Mouse (Mus musculus) midbrain, embryonic 16.5 days (tissue): ENCODE data around the gene Hist1h1b. TPM values are rescaled to one million over a fixed set of nuclear protein-coding genes. Genes with fewer than 3 reads are reported as not detected.
A peak's percentile ranks its signal among the peaks of the same experiment; 100 is the strongest.
"Not testable (repeated sequence)": the region's sequence is repeated elsewhere in the genome, so short reads cannot be mapped to it uniquely, and the experiment has no call there.

Experiments
- ATAC-seq: fragments of 200-750 bp; cut with Nextera tagmentation; 2 replicates; pipeline ENCODE4 v1.8.0; 2017; ENCODE audit warnings: moderate TSS enrichment
- H3K27ac ChIP-seq: fragments of 300-500 bp; sonication (generic); 2 replicates; pipeline ENCODE4 v1.5.1; 2014; ENCODE audit warnings: mild to moderate bottlenecking, low read length, mixed read lengths
- H3K27me3 ChIP-seq: fragments of 300-500 bp; sonication (generic); 2 replicates; pipeline ENCODE4 v1.6.1; 2014; ENCODE audit warnings: low read depth, low read length, mixed read lengths; ENCODE audit not compliant: control insufficient read depth, insufficient read depth
- H3K36me3 ChIP-seq: fragments of 300-500 bp; sonication (generic); 2 replicates; pipeline ENCODE4 v1.6.1; 2014; ENCODE audit warnings: mild to moderate bottlenecking, low read length, moderate library complexity, mixed read lengths; ENCODE audit not compliant: control insufficient read depth, insufficient read depth
- H3K4me1 ChIP-seq: fragments of 300-500 bp; sonication (generic); 2 replicates; pipeline ENCODE4 v1.6.1; 2014; ENCODE audit warnings: mild to moderate bottlenecking, low read length, mixed read lengths; ENCODE audit not compliant: control insufficient read depth, insufficient read depth
- H3K4me2 ChIP-seq: fragments of 300-500 bp; sonication (generic); 2 replicates; pipeline ENCODE4 v1.6.1; 2014; ENCODE audit warnings: mild to moderate bottlenecking, low read length, mixed read lengths
- H3K4me3 ChIP-seq: fragments of 300-500 bp; sonication (generic); 2 replicates; pipeline ENCODE4 v1.5.1; 2014; ENCODE audit warnings: low read depth, mild to moderate bottlenecking, low read length, moderate library complexity, mixed read lengths
- H3K9ac ChIP-seq: fragments of 300-500 bp; sonication (generic); 2 replicates; pipeline ENCODE4 v1.6.1; 2014; ENCODE audit warnings: low read depth, low read length, mixed read lengths
- H3K9me3 ChIP-seq: fragments of 300-500 bp; sonication (generic); replicated peaks from 2 replicates; pipeline ENCODE4 v1.6.1; 2014; ENCODE audit warnings: mild to moderate bottlenecking, low read length, mixed read lengths; ENCODE audit not compliant: control insufficient read depth, poor library complexity, severe bottlenecking
- WGBS: fragments of 180-500 bp; shearing (Covaris S2); extraction: QIAGEN DNeasy Blood & Tissue Kit; methylation state at CpG from one replicate; pipeline ENCODE4 v1.1.7; 2014; 5-methylcytosine and 5-hydroxymethylcytosine counted together
- polyA plus RNA-seq: library from polyadenylated mRNA; unstranded; fragments of >200 nt; fragmentation: Nextera tagmentation; extraction: Ambion mirVana; gene quantifications from 2 replicates; pipeline ENCODE4 v1.2.1, GENCODE M21; 2015

The Hist1h1b gene
- polyA plus RNA-seq, 1 experiment from 2014 or later, result 0.69 TPM

GRCm38 (mm10) chr13:21783734-21784161 lies 3.3 kb upstream of the Hist1h1b start:
- Histone ChIP-seq H3K36me3 (no peaks in the 10 kb centered on the region), H3K4me2 (peak overlapping the region; percentile 87), H3K9me3 (no peaks in the 10 kb centered on the region), H3K27me3 (no peaks in the 10 kb centered on the region; the same call in 1 of the 2 replicates), H3K27ac (0 out of 2 replicates have a peak overlapping the region, but pooled peaks have one; percentile 2), H3K4me3 (peak overlapping the region; percentile 37), H3K4me1 (peaks cover 31% of the 10 kb centered on the region), H3K9ac (no peak overlapping the region)
- 2% methylated on average over 9 of the region's 9 CpGs for WGBS
- ATAC-seq, result no peak

DNA sequence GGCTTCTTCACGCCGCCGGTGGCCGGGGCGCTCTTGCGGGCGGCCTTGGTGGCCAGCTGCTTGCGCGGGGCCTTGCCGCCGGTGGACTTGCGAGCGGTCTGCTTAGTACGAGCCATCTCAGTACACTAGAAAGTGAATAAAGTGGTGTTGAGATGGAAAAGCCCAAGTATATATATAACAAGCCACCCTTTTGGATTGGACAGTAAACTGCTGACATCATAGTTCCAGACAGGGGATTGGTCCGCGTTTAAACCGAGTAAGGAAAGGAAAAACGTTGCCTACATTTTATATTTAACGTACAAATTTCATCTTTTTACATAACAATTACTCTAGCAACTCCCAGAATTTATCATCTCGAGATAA lies 2.8 kb upstream of the Hist1h1b start, which contains the start of gene Hist1h3i:
Gene Hist1h3i (minus strand): TSS at position 116 of the 363 bp plus-strand sequence.
- 0% methylated on average over 13 of the region's 20 CpGs for WGBS
- no peaks in the 10 kb centered on the region; the same call in 1 of the 2 replicates for H3K27me3 ChIP-seq
- H3K4me2 ChIP-seq, result peak within 1 kb of the TSS; percentile 87
- H3K9me3 ChIP-seq, result no peaks in the 10 kb centered on the region
- H3K9ac ChIP-seq, result peak within 1 kb of the TSS; percentile 64
- peak; percentile 79 for ATAC-seq
- H3K4me1 ChIP-seq, result peaks cover 30% of the 10 kb centered on the region
- peak within 1 kb of the TSS; percentile 69; the same call in 1 of the 2 replicates for H3K27ac ChIP-seq
- peak within 1 kb of the TSS; percentile 41 for H3K4me3 ChIP-seq
- H3K36me3 ChIP-seq, result no peaks in the 10 kb centered on the region

GRCm38 (mm10) chr13:21782361-21783254 lies 2.2 kb upstream of the Hist1h1b start:
- H3K27ac ChIP-seq, result peak overlapping the region; percentile 69; the same call in 1 of the 2 replicates
- H3K27me3 ChIP-seq, result not testable (repeated sequence)

DNA sequence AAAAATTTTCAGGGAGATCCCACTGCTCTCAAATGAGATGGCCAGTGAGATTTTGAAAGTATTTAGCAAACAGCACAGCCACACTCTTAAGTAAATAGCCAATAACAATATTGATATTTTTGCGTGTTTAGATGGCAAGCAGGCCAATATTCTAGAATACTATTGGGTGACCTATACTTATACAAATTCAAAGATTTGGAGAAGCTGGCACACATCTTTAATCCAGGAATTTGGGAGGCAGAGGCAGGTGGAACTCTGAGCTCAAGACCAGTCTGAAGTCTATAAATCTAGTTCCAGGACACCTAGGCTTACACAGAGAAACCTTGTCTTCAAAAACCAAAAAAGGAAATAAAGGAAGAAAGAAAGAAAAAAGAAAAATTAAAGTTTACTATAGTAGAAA lies 1.2 kb upstream of the Hist1h1b start:
- ATAC-seq, result no peak
- Histone ChIP-seq H3K4me1 (peaks cover 26% of the 10 kb centered on the region), H3K4me3 (no peak overlapping the region), H3K36me3 (no peaks in the 10 kb centered on the region), H3K4me2 (no peak overlapping the region), H3K27me3 (no peaks in the 10 kb centered on the region; the same call in 1 of the 2 replicates), H3K27ac (no peak overlapping the region), H3K9me3 (no peaks in the 10 kb centered on the region), H3K9ac (no peak overlapping the region)
- WGBS, result 98% methylated on average over 1 of the region's 1 CpGs

More at GRCm38 (mm10) chr13:21782361-21783254, 2.2 kb upstream of the Hist1h1b start:
- Histone ChIP-seq H3K4me2 (peak overlapping the region; percentile 87), H3K4me3 (peak overlapping the region; percentile 41), H3K9ac (peak overlapping the region; percentile 64), H3K4me1 (peaks cover 26% of the 10 kb centered on the region)
- H3K36me3 ChIP-seq, ATAC-seq, H3K9me3 ChIP-seq: not testable (repeated sequence)
- under 1% methylated on average over 12 of the region's 35 CpGs for WGBS

- H3K4me3 ChIP-seq, result no peak overlapping the region
- no peak overlapping the region for H3K27ac ChIP-seq
Measured at GRCm38 (mm10) chr13:21781021-21781555, 663 bp upstream of the Hist1h1b start.

DNA sequence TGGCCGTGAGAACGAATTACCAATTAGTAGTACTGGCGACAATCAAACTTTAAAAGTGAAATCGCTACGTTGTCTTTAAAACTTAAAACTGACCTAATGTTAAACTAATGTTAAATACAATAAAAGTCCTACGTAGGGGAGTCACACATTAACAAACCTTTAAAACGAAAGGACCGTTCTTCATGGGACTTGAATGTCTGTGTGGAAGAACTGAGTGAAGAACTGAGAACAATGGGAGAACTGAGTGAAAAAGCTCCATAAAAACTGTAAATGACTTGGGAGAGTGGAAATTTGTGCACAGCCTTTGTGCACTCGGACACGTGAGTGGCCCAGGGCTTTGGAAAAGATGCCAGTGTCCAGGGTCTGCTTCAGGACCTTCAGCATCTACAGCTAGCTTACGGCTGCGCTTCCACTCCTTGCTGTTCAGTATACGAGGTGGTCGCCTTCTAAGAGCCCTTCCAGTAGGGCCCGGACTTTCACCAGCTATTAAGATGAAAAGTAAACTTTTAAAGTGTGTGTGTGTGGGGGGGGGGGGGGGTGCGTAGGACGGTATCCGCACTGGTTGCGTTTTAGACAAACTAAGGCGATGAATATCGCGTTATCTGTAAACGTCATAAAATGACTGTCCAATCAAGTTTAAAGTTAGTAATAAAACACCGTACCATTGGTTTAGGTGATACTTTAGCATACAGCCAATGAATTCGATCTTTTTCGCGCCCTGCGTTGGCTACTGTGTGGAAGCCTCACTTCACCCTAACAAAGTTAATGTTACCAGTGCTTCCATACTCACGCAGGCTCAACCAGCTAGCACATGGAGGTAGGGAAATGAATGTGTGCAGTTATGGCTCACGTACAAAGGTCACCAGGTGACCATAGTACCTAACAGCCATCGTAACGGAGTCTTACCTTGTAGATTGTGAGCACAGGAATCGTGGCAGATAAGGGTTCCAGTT lies 1.3 kb downstream of the Hist1h1b start:
- WGBS, result 5% methylated on average over 33 of the region's 33 CpGs
- Histone ChIP-seq H3K4me2 (peak overlapping the region; percentile 88), H3K36me3 (no peaks in the 10 kb centered on the region), H3K9ac (peak overlapping the region; percentile 58), H3K27ac (peak overlapping the region; percentile 76), H3K9me3 (no peaks in the 10 kb centered on the region), H3K4me1 (peaks cover 20% of the 10 kb centered on the region), H3K4me3 (peak overlapping the region; percentile 42), H3K27me3 (no peaks in the 10 kb centered on the region; the same call in 1 of the 2 replicates)
- peak; percentile 96 for ATAC-seq

More at GRCm38 (mm10) chr13:21781021-21781555, 663 bp upstream of the Hist1h1b start:
- no peaks in the 10 kb centered on the region for H3K36me3 ChIP-seq
- no peaks in the 10 kb centered on the region for H3K9me3 ChIP-seq
- H3K4me2 ChIP-seq, result peak overlapping the region; percentile 84; the same call in 1 of the 2 replicates
- no peak overlapping the region for H3K9ac ChIP-seq
- no peak for ATAC-seq
- H3K4me1 ChIP-seq, result peaks cover 22% of the 10 kb centered on the region
- WGBS, result 44% methylated on average over 6 of the region's 6 CpGs
- no peaks in the 10 kb centered on the region; the same call in 1 of the 2 replicates for H3K27me3 ChIP-seq

DNA sequence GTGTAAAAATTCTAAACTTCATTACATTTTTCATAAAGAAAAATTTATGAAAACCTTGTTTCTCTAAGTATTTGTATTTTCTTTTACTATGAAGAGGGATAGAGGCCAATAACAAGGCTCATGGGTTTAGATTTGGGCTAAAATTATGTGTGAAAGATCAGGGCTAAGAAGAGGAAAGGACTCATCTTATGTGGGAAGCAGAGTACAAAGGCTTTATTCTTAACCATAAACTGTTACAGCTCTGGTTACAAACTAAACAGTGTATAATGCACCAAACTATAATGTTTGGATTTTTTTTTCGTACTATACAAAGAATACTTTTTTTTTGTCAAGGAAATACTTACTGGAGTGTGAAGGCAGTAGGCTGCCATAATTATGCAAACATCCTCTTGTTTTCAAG lies 24.7 kb downstream of the Hist1h1b start:
- Histone ChIP-seq H3K27ac (no peak overlapping the region), H3K9ac (no peak overlapping the region), H3K4me2 (no peak overlapping the region), H3K36me3 (no peaks in the 10 kb centered on the region), H3K4me1 (peaks cover 12% of the 10 kb centered on the region), H3K27me3 (no peaks in the 10 kb centered on the region), H3K9me3 (no peaks in the 10 kb centered on the region), H3K4me3 (no peak overlapping the region)
- ATAC-seq, result no peak
- WGBS, result 71% methylated on average over 1 of the region's 1 CpGs

DNA sequence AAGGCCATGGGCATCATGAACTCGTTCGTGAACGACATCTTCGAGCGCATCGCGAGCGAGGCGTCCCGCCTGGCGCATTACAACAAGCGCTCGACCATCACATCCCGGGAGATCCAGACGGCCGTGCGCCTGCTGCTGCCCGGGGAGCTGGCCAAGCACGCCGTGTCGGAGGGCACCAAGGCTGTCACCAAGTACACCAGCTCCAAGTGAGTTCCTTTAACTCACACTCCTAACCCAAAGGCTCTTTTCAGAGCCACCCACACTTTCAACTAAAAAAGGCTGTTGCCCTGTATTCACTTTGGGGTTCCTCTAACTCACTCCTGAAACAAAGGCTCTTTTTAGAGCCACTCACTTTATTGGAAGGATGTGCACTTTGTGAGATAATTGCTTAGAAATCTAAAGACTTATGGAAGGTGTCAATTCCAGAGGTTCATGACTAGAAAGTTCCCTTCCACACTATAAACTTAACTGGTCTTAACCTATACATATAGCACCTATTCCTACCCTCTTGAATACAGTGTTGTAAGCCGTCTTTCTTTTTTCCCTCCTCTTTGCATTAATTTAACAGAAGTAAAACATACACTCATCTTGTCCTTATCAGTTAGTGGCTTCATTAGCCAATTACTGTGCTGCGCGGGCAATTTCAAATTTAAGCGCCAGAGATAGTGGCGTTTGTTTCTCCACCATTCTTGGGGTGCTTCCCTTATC lies 26.0 kb downstream of the Hist1h1b start:
- peak overlapping the region; percentile 82 for H3K4me2 ChIP-seq
- H3K36me3 ChIP-seq, H3K9me3 ChIP-seq, H3K27me3 ChIP-seq: not testable (repeated sequence)
- H3K9ac ChIP-seq, result peak overlapping the region; percentile 54
- under 1% methylated on average over 19 of the region's 26 CpGs for WGBS
- peak overlapping the region; percentile 44 for H3K4me3 ChIP-seq
- peak overlapping the region; percentile 75 for H3K27ac ChIP-seq
- ATAC-seq, result peak; percentile 11; the same call in 1 of the 2 replicates
- peaks cover 14% of the 10 kb centered on the region for H3K4me1 ChIP-seq
